8 mouse cellular contexts compared by ENCODE assay signal in the genomic region with DNA sequence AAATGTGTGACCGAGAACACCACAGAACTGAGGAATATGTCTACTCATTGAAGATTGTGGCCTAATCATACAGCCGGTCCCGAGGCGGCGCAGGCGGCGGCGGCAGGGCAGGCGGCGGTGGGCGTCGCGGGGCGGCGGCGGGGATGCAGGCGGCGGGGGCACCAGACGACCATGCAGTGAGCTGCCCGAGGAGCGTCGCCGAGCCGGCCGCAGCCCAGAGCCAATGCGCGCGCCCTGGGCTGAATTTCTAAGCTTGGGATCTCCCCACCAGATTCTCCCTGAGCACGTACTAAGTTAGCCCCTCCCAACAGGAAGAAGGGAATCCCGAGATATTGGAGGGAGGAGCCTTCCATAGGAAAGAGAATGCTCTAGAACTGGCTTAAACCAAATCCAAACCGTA. TPM values are rescaled to one million over a fixed set of nuclear protein-coding genes. Genes with fewer than 3 reads are reported as not detected.
DNase-seq lines count a peak whose midpoint lies in the region; ATAC-seq and TF ChIP-seq lines count a peak whose summit lies in the region.
"Not testable (repeated sequence)": the region's sequence is repeated elsewhere in the genome, so short reads cannot be mapped to it uniquely, and the experiment has no call there.

No protein-coding gene starts in this region.

- H3K27ac ChIP-seq in ES-Bruce4 (ENCODE audit: insufficient read depth, low read length); forebrain, postnatal 0 days (ENCODE audit: low read depth, low read length); heart, embryonic 14.5 days (replicated peaks in 1 of 2; ENCODE audit: control insufficient read depth in 1 of 2, insufficient read depth in 1 of 2, low read depth in 2 of 2, low read length in 2 of 2); liver, embryonic 13.5 days; lung, postnatal 0 days (ENCODE audit: low read length); midbrain, embryonic 13.5 days: not testable (repeated sequence)

- not testable (repeated sequence) for H3K4me2 ChIP-seq in forebrain, postnatal 0 days (ENCODE audit: low read depth); liver, embryonic 13.5 days; lung, postnatal 0 days (replicated peaks; ENCODE audit: low read depth, low read length); midbrain, embryonic 13.5 days (replicated peaks)
- H3K4me2 ChIP-seq in heart, embryonic 14.5 days (ENCODE audit: low read length), result peak overlapping the region; percentile 29; the same call in 1 of the 2 replicates

- peak; percentile 79 for ATAC-seq in erythroid progenitor cell, adult 5-6 weeks (replicated peaks; ENCODE audit: low FRiP score, poor library complexity, severe bottlenecking)
- ATAC-seq in forebrain, postnatal 0 days, result peak; percentile 69; the same call in 1 of the 2 replicates
- peak; percentile 71; the same call in 1 of the 2 replicates for ATAC-seq in heart, embryonic 14.5 days (ENCODE audit: insufficient number of reproducible peaks, insufficient read depth, low FRiP score, low read depth)
- peak; percentile 68; the same call in 1 of the 2 replicates for ATAC-seq in liver, embryonic 13.5 days (ENCODE audit: low read depth)
- peak; percentile 47; the same call in 1 of the 2 replicates for ATAC-seq in lung, postnatal 0 days
- peak; percentile 72; the same call in 1 of the 2 replicates for ATAC-seq in midbrain, embryonic 13.5 days
- ATAC-seq in neutrophil, adult 5-6 weeks (ENCODE audit: extremely low read depth, insufficient number of reproducible peaks, low FRiP score, poor library complexity, severe bottlenecking), result peak; percentile 60; the same call in 1 of the 2 replicates

- H3K27me3 ChIP-seq in ES-Bruce4 (ENCODE audit: control insufficient read depth, insufficient read depth, low read length, poor library complexity, severe bottlenecking); forebrain, postnatal 0 days (ENCODE audit: insufficient read depth, low read length); heart, embryonic 14.5 days (ENCODE audit: control insufficient read depth, insufficient read depth, low read length); liver, embryonic 13.5 days; lung, postnatal 0 days (replicated peaks; ENCODE audit: insufficient read depth, low read length); midbrain, embryonic 13.5 days: not testable (repeated sequence)

- DNase-seq in forebrain, postnatal 0 days; liver, embryonic 13.5 days; lung, postnatal 0 days (ENCODE audit: low spot score): not testable (repeated sequence)

- not testable (repeated sequence) for TF ChIP-seq EP300 in ES-Bruce4 (IDR thresholded peaks at IDR 0.05; ENCODE audit: insufficient read depth, low read depth, low read length); lung, postnatal 0 days (IDR thresholded peaks at IDR 0.05)

- not testable (repeated sequence) for TF ChIP-seq CTCF in ES-Bruce4 (IDR thresholded peaks at IDR 0.05; ENCODE audit: low read depth, low read length); forebrain, postnatal 0 days (IDR thresholded peaks at IDR 0.05; ENCODE audit: low read depth); lung, postnatal 0 days (IDR thresholded peaks at IDR 0.05)

- H3K4me1 ChIP-seq in ES-Bruce4 (ENCODE audit: control insufficient read depth, insufficient read depth, low read length); forebrain, postnatal 0 days (ENCODE audit: insufficient read depth); heart, embryonic 14.5 days (ENCODE audit: control insufficient read depth in 2 of 2, insufficient read depth in 2 of 2, low read length in 2 of 2); liver, embryonic 13.5 days (replicated peaks); lung, postnatal 0 days (ENCODE audit: insufficient read depth, low read depth, low read length); midbrain, embryonic 13.5 days (replicated peaks): not testable (repeated sequence)

- 82% methylated on average over 13 of the region's 31 CpGs for WGBS in forebrain, postnatal 0 days
- WGBS in heart, embryonic 14.5 days, result 62% methylated on average over 12 of the region's 31 CpGs
- WGBS in liver, embryonic 13.5 days (ENCODE audit: insufficient replicate concordance), result 73% methylated on average over 12 of the region's 31 CpGs
- 78% methylated on average over 12 of the region's 31 CpGs for WGBS in lung, postnatal 0 days
- 68% methylated on average over 13 of the region's 31 CpGs for WGBS in midbrain, embryonic 13.5 days

- H3K36me3 ChIP-seq in ES-Bruce4 (ENCODE audit: control insufficient read depth, insufficient read depth, low read length, poor library complexity, severe bottlenecking), result peaks cover 29% of the 10 kb centered on the region
- peaks cover 64% of the 10 kb centered on the region for H3K36me3 ChIP-seq in forebrain, postnatal 0 days (ENCODE audit: insufficient read depth)
- peaks cover 62% of the 10 kb centered on the region for H3K36me3 ChIP-seq in heart, embryonic 14.5 days (ENCODE audit: control insufficient read depth, insufficient read depth, low read length)
- peaks cover 68% of the 10 kb centered on the region for H3K36me3 ChIP-seq in liver, embryonic 13.5 days
- H3K36me3 ChIP-seq in lung, postnatal 0 days (ENCODE audit: insufficient read depth, low read length), result not testable (repeated sequence)
- H3K36me3 ChIP-seq in midbrain, embryonic 13.5 days, result peaks cover 69% of the 10 kb centered on the region

- H3K9me3 ChIP-seq in ES-Bruce4 (replicated peaks; ENCODE audit: control insufficient read depth, insufficient read depth, low read length, poor library complexity, severe bottlenecking); forebrain, postnatal 0 days (ENCODE audit: low read length); heart, embryonic 14.5 days (ENCODE audit: control insufficient read depth, low read length); liver, embryonic 13.5 days (replicated peaks); lung, postnatal 0 days (ENCODE audit: low read length); midbrain, embryonic 13.5 days: not testable (repeated sequence)

- not testable (repeated sequence) for TF ChIP-seq POLR2A in ES-Bruce4 (IDR thresholded peaks at IDR 0.05; ENCODE audit: insufficient read depth, low read length)

- 0 out of 2 replicates have a peak overlapping the region, but pooled peaks have one; percentile 11 for H3K9ac ChIP-seq in ES-Bruce4 (ENCODE audit: low read depth, poor library complexity, severe bottlenecking)
- H3K9ac ChIP-seq in forebrain, postnatal 0 days; heart, embryonic 14.5 days (ENCODE audit: low read length); liver, embryonic 13.5 days; lung, postnatal 0 days (replicated peaks; ENCODE audit: low read depth); midbrain, embryonic 13.5 days (replicated peaks): not testable (repeated sequence)

- peak overlapping the region; percentile 10; the same call in 1 of the 2 replicates for H3K4me3 ChIP-seq in ES-Bruce4 (ENCODE audit: low read depth, low read length)
- not testable (repeated sequence) for H3K4me3 ChIP-seq in forebrain, postnatal 0 days (ENCODE audit: low read depth, low read length); heart, embryonic 14.5 days (ENCODE audit: control insufficient read depth in 1 of 2, insufficient read depth in 1 of 2, low read depth in 1 of 2, low read length in 2 of 2); liver, embryonic 13.5 days (replicated peaks); lung, postnatal 0 days (ENCODE audit: low read depth, low read length); midbrain, embryonic 13.5 days (replicated peaks)

RNA-seq across cellular contexts. Expression of gene Aldh18a1, which starts 26.7 kb away (rescaled TPM):
- 39.1 and 46.3 TPM in 2 replicates for polyA plus RNA-seq in ES-Bruce4 (2011; ENCODE audit: insufficient read depth, insufficient read length, low read depth, missing spikeins)
- 10.9 and 30.6 TPM in 2 replicates for total RNA-seq in erythroid progenitor cell, adult 5-6 weeks (2015; ENCODE audit: low replicate concordance)
- 6.5 and 13.2 TPM in 2 replicates for total RNA-seq in erythroid progenitor cell, adult 5-6 weeks (2017; ENCODE audit: low replicate concordance)
- 57.0 and 72.5 TPM in 2 replicates for total RNA-seq in forebrain, postnatal 0 days (2014; rRNA removed)
- polyA plus RNA-seq in forebrain, postnatal 0 days (2015; fragmentation: Nextera tagmentation; extraction: Ambion mirVana), result 32.6 and 37.9 TPM in 2 replicates
- polyA plus RNA-seq in heart, embryonic 14.5 days (2014; fragmentation: Nextera tagmentation; extraction: Ambion mirVana), result 38.3 and 41.2 TPM in 2 replicates
- 42.9 and 51.0 TPM in 2 replicates for polyA plus RNA-seq in liver, embryonic 13.5 days (2015; fragmentation: Nextera tagmentation; extraction: Ambion mirVana)
- 11.1 and 13.6 TPM in 2 replicates for polyA plus RNA-seq in lung, postnatal 0 days (2015; fragmentation: Nextera tagmentation; extraction: Ambion mirVana)
- polyA plus RNA-seq in midbrain, embryonic 13.5 days (2015; fragmentation: Nextera tagmentation; extraction: Ambion mirVana), result 76.2 and 76.4 TPM in 2 replicates
- 8.3 and 10.8 TPM in 2 replicates for total RNA-seq in neutrophil, adult 5-6 weeks (2017)

RNA-seq across cellular contexts. Expression of gene Sorbs1, which starts 47.9 kb away (rescaled TPM):
- polyA plus RNA-seq in ES-Bruce4 (2011; ENCODE audit: insufficient read depth, insufficient read length, low read depth, missing spikeins), result 80.7 and 84.4 TPM in 2 replicates
- 87.9 and 106 TPM in 2 replicates for total RNA-seq in erythroid progenitor cell, adult 5-6 weeks (2015; ENCODE audit: low replicate concordance)
- 163 and 167 TPM in 2 replicates for total RNA-seq in erythroid progenitor cell, adult 5-6 weeks (2017; ENCODE audit: low replicate concordance)
- total RNA-seq in forebrain, postnatal 0 days (2014; rRNA removed), result 51.8 and 54.4 TPM in 2 replicates
- 46.8 and 74.9 TPM in 2 replicates for polyA plus RNA-seq in forebrain, postnatal 0 days (2015; fragmentation: Nextera tagmentation; extraction: Ambion mirVana)
- polyA plus RNA-seq in heart, embryonic 14.5 days (2014; fragmentation: Nextera tagmentation; extraction: Ambion mirVana), result 109 and 122 TPM in 2 replicates
- 28.8 and 37.4 TPM in 2 replicates for polyA plus RNA-seq in liver, embryonic 13.5 days (2015; fragmentation: Nextera tagmentation; extraction: Ambion mirVana)
- 36.4 and 38.7 TPM in 2 replicates for polyA plus RNA-seq in lung, postnatal 0 days (2015; fragmentation: Nextera tagmentation; extraction: Ambion mirVana)
- polyA plus RNA-seq in midbrain, embryonic 13.5 days (2015; fragmentation: Nextera tagmentation; extraction: Ambion mirVana), result 77.6 and 78.7 TPM in 2 replicates
- total RNA-seq in neutrophil, adult 5-6 weeks (2017), result 9.8 and 17.2 TPM in 2 replicates

RNA-seq across cellular contexts. Expression of gene Tctn3, which starts 50.5 kb away (rescaled TPM):
- 8.6 and 8.7 TPM in 2 replicates for polyA plus RNA-seq in ES-Bruce4 (2011; ENCODE audit: insufficient read depth, insufficient read length, low read depth, missing spikeins)
- total RNA-seq in erythroid progenitor cell, adult 5-6 weeks (2015; ENCODE audit: low replicate concordance), result 1.1 and 5.4 TPM in 2 replicates
- total RNA-seq in erythroid progenitor cell, adult 5-6 weeks (2017; ENCODE audit: low replicate concordance), result 0.45 TPM in 1 of 2 replicates, not detected in the other
- total RNA-seq in forebrain, postnatal 0 days (2014; rRNA removed), result 25.6 and 28.0 TPM in 2 replicates
- 12.3 and 15.1 TPM in 2 replicates for polyA plus RNA-seq in forebrain, postnatal 0 days (2015; fragmentation: Nextera tagmentation; extraction: Ambion mirVana)
- 10.3 and 10.7 TPM in 2 replicates for polyA plus RNA-seq in heart, embryonic 14.5 days (2014; fragmentation: Nextera tagmentation; extraction: Ambion mirVana)
- polyA plus RNA-seq in liver, embryonic 13.5 days (2015; fragmentation: Nextera tagmentation; extraction: Ambion mirVana), result 1.9 and 2.6 TPM in 2 replicates
- polyA plus RNA-seq in lung, postnatal 0 days (2015; fragmentation: Nextera tagmentation; extraction: Ambion mirVana), result 7.2 and 7.8 TPM in 2 replicates
- 12.1 and 13.6 TPM in 2 replicates for polyA plus RNA-seq in midbrain, embryonic 13.5 days (2015; fragmentation: Nextera tagmentation; extraction: Ambion mirVana)
- total RNA-seq in neutrophil, adult 5-6 weeks (2017), result 6.2 and 7.0 TPM in 2 replicates

RNA-seq across cellular contexts. Expression of gene Entpd1, which starts 50.6 kb away (rescaled TPM):
- polyA plus RNA-seq in ES-Bruce4 (2011; ENCODE audit: insufficient read depth, insufficient read length, low read depth, missing spikeins), result 2.1 TPM in 1 of 2 replicates, not detected in the other
- total RNA-seq in erythroid progenitor cell, adult 5-6 weeks (2015; ENCODE audit: low replicate concordance), result 10.5 and 18.4 TPM in 2 replicates
- total RNA-seq in erythroid progenitor cell, adult 5-6 weeks (2017; ENCODE audit: low replicate concordance), result 6.4 and 16.9 TPM in 2 replicates
- total RNA-seq in forebrain, postnatal 0 days (2014; rRNA removed), result 6.3 and 12.5 TPM in 2 replicates
- polyA plus RNA-seq in forebrain, postnatal 0 days (2015; fragmentation: Nextera tagmentation; extraction: Ambion mirVana), result 5.1 and 6.1 TPM in 2 replicates
- 11.6 and 13.4 TPM in 2 replicates for polyA plus RNA-seq in heart, embryonic 14.5 days (2014; fragmentation: Nextera tagmentation; extraction: Ambion mirVana)
- 2.6 and 3.3 TPM in 2 replicates for polyA plus RNA-seq in liver, embryonic 13.5 days (2015; fragmentation: Nextera tagmentation; extraction: Ambion mirVana)
- 27.9 and 32.2 TPM in 2 replicates for polyA plus RNA-seq in lung, postnatal 0 days (2015; fragmentation: Nextera tagmentation; extraction: Ambion mirVana)
- 7.9 and 9.8 TPM in 2 replicates for polyA plus RNA-seq in midbrain, embryonic 13.5 days (2015; fragmentation: Nextera tagmentation; extraction: Ambion mirVana)
- total RNA-seq in neutrophil, adult 5-6 weeks (2017), result 274 and 277 TPM in 2 replicates
